Mouse (Mus musculus): ENCODE measurements around the gene Cnrip1. TPM values are rescaled to one million over a fixed set of nuclear protein-coding genes. Genes with fewer than 3 reads are reported as not detected.
"Not testable (repeated sequence)": the region's sequence is repeated elsewhere in the genome, so short reads cannot be mapped to it uniquely, and the experiment has no call there.

The Cnrip1 gene
- 15.6 and 16.7 TPM in 2 replicates for polyA plus RNA-seq (2012; rRNA removed)

GRCm38 (mm10) chr11:17051545-17052475 lies at the start of gene Cnrip1, which contains the start of gene Plek:
Gene Cnrip1, plus strand, starts transcription at chr11:17051586.
Gene Plek, minus strand, starts transcription at chr11:17052381.
- WGBS: 2% methylated on average over 38 of the region's 38 CpGs
- H3K4me3 ChIP-seq (replicated peaks; ENCODE audit: extremely low read depth, low read depth, low read length): peak within 1 kb of the TSS; percentile 75
- DNase-seq: peak; percentile 30
- TF ChIP-seq CTCF (IDR thresholded peaks at IDR 0.05; ENCODE audit: insufficient read depth, low read length) (no peak), POLR2A (IDR thresholded peaks at IDR 0.05; ENCODE audit: borderline replicate concordance, extremely low read depth, low read depth, low read length) (no peak)
- H3K4me1 ChIP-seq (ENCODE audit: control insufficient read depth, insufficient read depth, low read length): peaks cover 2% of the 10 kb centered on the region; the same call in 1 of the 2 replicates

GRCm38 (mm10) chr11:17002739-17003373 lies 48.5 kb upstream of the Cnrip1 start:
- 68% methylated on average over 7 of the region's 7 CpGs for WGBS

GRCm38 (mm10) chr11:17003757-17004156 lies 47.6 kb upstream of the Cnrip1 start:
- WGBS: 66% methylated on average over 3 of the region's 3 CpGs
- no peak for TF ChIP-seq CTCF (IDR thresholded peaks at IDR 0.05; ENCODE audit: insufficient read depth, low read length)
- no peak for TF ChIP-seq POLR2A (IDR thresholded peaks at IDR 0.05; ENCODE audit: borderline replicate concordance, extremely low read depth, low read depth, low read length)
- Histone ChIP-seq H3K4me1 (ENCODE audit: control insufficient read depth, insufficient read depth, low read length) (no peaks in the 10 kb centered on the region), H3K4me3 (replicated peaks; ENCODE audit: extremely low read depth, low read depth, low read length) (no peak overlapping the region)
- no peak for DNase-seq

More at GRCm38 (mm10) chr11:17002739-17003373, 48.5 kb upstream of the Cnrip1 start:
- TF ChIP-seq CTCF (IDR thresholded peaks at IDR 0.05; ENCODE audit: insufficient read depth, low read length): no peak
- TF ChIP-seq POLR2A (IDR thresholded peaks at IDR 0.05; ENCODE audit: borderline replicate concordance, extremely low read depth, low read depth, low read length): no peak
- Histone ChIP-seq H3K4me3 (replicated peaks; ENCODE audit: extremely low read depth, low read depth, low read length) (no peak overlapping the region), H3K4me1 (ENCODE audit: control insufficient read depth, insufficient read depth, low read length) (no peaks in the 10 kb centered on the region)
- DNase-seq: no peak

GRCm38 (mm10) chr11:17004899-17005846 lies 46.2 kb upstream of the Cnrip1 start:
- H3K4me1 ChIP-seq (ENCODE audit: control insufficient read depth, insufficient read depth, low read length): no peaks in the 10 kb centered on the region
- TF ChIP-seq POLR2A (IDR thresholded peaks at IDR 0.05; ENCODE audit: borderline replicate concordance, extremely low read depth, low read depth, low read length) (no peak), CTCF (IDR thresholded peaks at IDR 0.05; ENCODE audit: insufficient read depth, low read length) (no peak)
- WGBS: 59% methylated on average over 4 of the region's 4 CpGs
- DNase-seq: no peak
- no peak overlapping the region for H3K4me3 ChIP-seq (replicated peaks; ENCODE audit: extremely low read depth, low read depth, low read length)

GRCm38 (mm10) chr11:17006526-17006925 lies 44.9 kb upstream of the Cnrip1 start:
- WGBS: 81% methylated on average over 3 of the region's 3 CpGs
- H3K4me1 ChIP-seq (ENCODE audit: control insufficient read depth, insufficient read depth, low read length); DNase-seq; H3K4me3 ChIP-seq (replicated peaks; ENCODE audit: extremely low read depth, low read depth, low read length): not testable (repeated sequence)

GRCm38 (mm10) chr11:17007517-17008173 lies 43.7 kb upstream of the Cnrip1 start:
- H3K4me3 ChIP-seq (replicated peaks; ENCODE audit: extremely low read depth, low read depth, low read length): peak overlapping the region; percentile 42
- no peak for DNase-seq
- no peak for TF ChIP-seq CTCF (IDR thresholded peaks at IDR 0.05; ENCODE audit: insufficient read depth, low read length)
- TF ChIP-seq POLR2A (IDR thresholded peaks at IDR 0.05; ENCODE audit: borderline replicate concordance, extremely low read depth, low read depth, low read length): no peak
- no peaks in the 10 kb centered on the region; the same call in 1 of the 2 replicates for H3K4me1 ChIP-seq (ENCODE audit: control insufficient read depth, insufficient read depth, low read length)
- WGBS: 71% methylated on average over 5 of the region's 5 CpGs

- Histone ChIP-seq H3K4me1 (ENCODE audit: control insufficient read depth, insufficient read depth, low read length) (no peaks in the 10 kb centered on the region; the same call in 1 of the 2 replicates), H3K4me3 (replicated peaks; ENCODE audit: extremely low read depth, low read depth, low read length) (peak overlapping the region; percentile 60)
- DNase-seq: peak; percentile 10
- 39% methylated on average over 7 of the region's 7 CpGs for WGBS
- TF ChIP-seq CTCF (IDR thresholded peaks at IDR 0.05; ENCODE audit: insufficient read depth, low read length) (no peak), POLR2A (IDR thresholded peaks at IDR 0.05; ENCODE audit: borderline replicate concordance, extremely low read depth, low read depth, low read length) (peak; percentile 83; the same call in 1 of the 2 replicates)
Observed at GRCm38 (mm10) chr11:17008498-17008941, 42.9 kb upstream of the Cnrip1 start.

- DNase-seq: no peak
- Histone ChIP-seq H3K4me1 (ENCODE audit: control insufficient read depth, insufficient read depth, low read length) (no peaks in the 10 kb centered on the region; the same call in 1 of the 2 replicates), H3K4me3 (replicated peaks; ENCODE audit: extremely low read depth, low read depth, low read length) (no peak overlapping the region)
- TF ChIP-seq POLR2A (IDR thresholded peaks at IDR 0.05; ENCODE audit: borderline replicate concordance, extremely low read depth, low read depth, low read length) (no peak), CTCF (IDR thresholded peaks at IDR 0.05; ENCODE audit: insufficient read depth, low read length) (no peak)
Observed at GRCm38 (mm10) chr11:17012948-17013347, 38.4 kb upstream of the Cnrip1 start.

All from lung, adult 2 months (tissue).